Mouse (Mus musculus) lung, embryonic 16.5 days (tissue): ENCODE results near the gene 4933434E20Rik. TPM values are rescaled to one million over a fixed set of nuclear protein-coding genes. Genes with fewer than 3 reads are reported as not detected.

Experiments used
- ATAC-seq: fragments of 200-750 bp; cut with Nextera tagmentation; 2 replicates; pipeline ENCODE4 v1.8.0; 2017; ENCODE audit warnings: low read depth, mild to moderate bottlenecking, moderate library complexity
- H3K27ac ChIP-seq: fragments of 300-500 bp; sonication (generic); 2 replicates; pipeline ENCODE4 v1.5.1; 2014; ENCODE audit warnings: mild to moderate bottlenecking, control low read depth, low read length
- H3K27me3 ChIP-seq: fragments of 300-500 bp; sonication (generic); 2 replicates; pipeline ENCODE4 v1.6.1; 2014; ENCODE audit warnings: low read depth, low read length, mixed read lengths; ENCODE audit not compliant: control insufficient read depth, insufficient read depth
- H3K36me3 ChIP-seq: fragments of 300-500 bp; sonication (generic); 2 replicates; pipeline ENCODE4 v1.6.1; 2014; ENCODE audit warnings: low read length; ENCODE audit not compliant: control insufficient read depth, insufficient read depth
- H3K4me1 ChIP-seq: fragments of 300-500 bp; sonication (generic); replicated peaks from 2 replicates; pipeline ENCODE4 v1.6.1; 2014; ENCODE audit warnings: low read length, mixed read lengths; ENCODE audit not compliant: control insufficient read depth, insufficient read depth
- H3K4me2 ChIP-seq: fragments of 300-500 bp; sonication (generic); 2 replicates; pipeline ENCODE4 v1.6.1; 2014; ENCODE audit warnings: low read depth, low read length, control low read depth
- H3K4me3 ChIP-seq: fragments of 300-500 bp; sonication (generic); 2 replicates; pipeline ENCODE4 v1.5.1; 2014; ENCODE audit warnings: mild to moderate bottlenecking, low read length, control low read depth
- H3K9ac ChIP-seq: fragments of 300-500 bp; sonication (generic); 2 replicates; pipeline ENCODE4 v1.6.1; 2014; ENCODE audit warnings: low read length, control low read depth
- H3K9me3 ChIP-seq: fragments of 300-500 bp; sonication (generic); 2 replicates; pipeline ENCODE4 v1.6.1; 2016; ENCODE audit warnings: low read length; ENCODE audit not compliant: control insufficient read depth
- WGBS: fragments of 180-500 bp; shearing (Covaris S2); extraction: QIAGEN DNeasy Blood & Tissue Kit; methylation state at CpG from one replicate; pipeline ENCODE4 v1.1.7; 2014; 5-methylcytosine and 5-hydroxymethylcytosine counted together
- polyA plus RNA-seq: library from polyadenylated mRNA; unstranded; fragments of >200 nt; fragmentation: Nextera tagmentation; extraction: Ambion mirVana; gene quantifications from 2 replicates; pipeline ENCODE4 v1.2.1, GENCODE M21; 2015

Gene 4933434E20Rik
- polyA plus RNA-seq, 1 experiment from 2014 or later, result 148 TPM

- H3K4me1 ChIP-seq, result peaks cover 43% of the 10 kb centered on the region
- peaks cover 35% of the 10 kb centered on the region for H3K36me3 ChIP-seq
Observed at GRCm38 (mm10) chr3:90086068-90086467, 34.6 kb downstream of the 4933434E20Rik start.

DNA sequence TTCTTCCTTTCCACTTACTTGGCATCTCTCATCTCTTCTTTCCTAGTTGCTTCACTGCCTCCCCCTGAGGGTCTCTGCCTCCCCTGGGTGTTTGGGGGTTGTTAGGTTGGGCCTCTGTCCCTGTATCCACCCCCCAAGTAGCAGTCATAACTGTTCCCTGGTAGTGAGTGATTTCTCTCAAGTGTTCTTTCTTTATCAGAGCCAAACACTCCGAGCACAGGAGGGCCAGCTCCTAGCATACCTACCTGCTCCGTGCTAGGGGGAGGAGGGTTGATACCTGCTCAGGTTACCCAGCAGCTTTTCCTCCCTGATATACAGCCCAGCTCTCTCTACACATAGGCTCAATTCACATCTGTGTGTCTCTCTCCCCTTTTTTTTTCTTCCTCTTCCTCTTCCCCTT is 37.2 kb downstream of the 4933434E20Rik start:
- H3K4me3 ChIP-seq, result no peak overlapping the region
- H3K27me3 ChIP-seq, result no peaks in the 10 kb centered on the region
- 64% methylated on average over 2 of the region's 2 CpGs for whole genome bisulfite sequencing
- H3K4me1 ChIP-seq, result peaks cover 24% of the 10 kb centered on the region
- H3K9me3 ChIP-seq, result no peaks in the 10 kb centered on the region
- H3K27ac ChIP-seq, result peak overlapping the region; percentile 67
- H3K36me3 ChIP-seq, result peaks cover 57% of the 10 kb centered on the region
- H3K9ac ChIP-seq, result no peak overlapping the region
- H3K4me2 ChIP-seq, result no peak overlapping the region
- ATAC-seq, result peak; percentile 78

More at GRCm38 (mm10) chr3:90086068-90086467, 34.6 kb downstream of the 4933434E20Rik start:
- WGBS, result 66% methylated on average over 5 of the region's 5 CpGs
- ATAC-seq, result no peak
- Histone ChIP-seq H3K9ac (no peak overlapping the region), H3K27me3 (no peaks in the 10 kb centered on the region), H3K9me3 (no peaks in the 10 kb centered on the region), H3K4me3 (no peak overlapping the region), H3K4me2 (no peak overlapping the region), H3K27ac (no peak overlapping the region)

- no peak overlapping the region for H3K4me3 ChIP-seq
- no peak overlapping the region for H3K27ac ChIP-seq
- ATAC-seq, result no peak
- H3K9ac ChIP-seq, result no peak overlapping the region
- WGBS, result 79% methylated on average over 6 of the region's 6 CpGs
- no peaks in the 10 kb centered on the region for H3K9me3 ChIP-seq
- no peak overlapping the region for H3K4me2 ChIP-seq
- H3K27me3 ChIP-seq, result no peaks in the 10 kb centered on the region
- H3K36me3 ChIP-seq, result peaks cover 60% of the 10 kb centered on the region
- peaks cover 2% of the 10 kb centered on the region; the same call in 1 of the 2 replicates for H3K4me1 ChIP-seq
Observed at GRCm38 (mm10) chr3:90090892-90091291, 39.5 kb downstream of the 4933434E20Rik start.

GRCm38 (mm10) chr3:90094453-90094852 is 43.0 kb downstream of the 4933434E20Rik start:
- H3K27me3 ChIP-seq, result no peaks in the 10 kb centered on the region
- H3K4me2 ChIP-seq, result no peak overlapping the region
- H3K9me3 ChIP-seq, result no peaks in the 10 kb centered on the region
- H3K27ac ChIP-seq, result no peak overlapping the region
- no peak overlapping the region for H3K9ac ChIP-seq
- H3K36me3 ChIP-seq, result peaks cover 51% of the 10 kb centered on the region
- WGBS, result 85% methylated on average over 3 of the region's 3 CpGs
- H3K4me1 ChIP-seq, result no peaks in the 10 kb centered on the region
- H3K4me3 ChIP-seq, result no peak overlapping the region
- ATAC-seq, result no peak

GRCm38 (mm10) chr3:90097928-90098327 is 46.5 kb downstream of the 4933434E20Rik start:
- H3K9me3 ChIP-seq, result no peaks in the 10 kb centered on the region
- H3K4me1 ChIP-seq, result no peaks in the 10 kb centered on the region
- no peak overlapping the region for H3K4me3 ChIP-seq
- WGBS, result 80% methylated on average over 5 of the region's 5 CpGs
- ATAC-seq, result no peak
- no peak overlapping the region for H3K4me2 ChIP-seq
- H3K36me3 ChIP-seq, result peaks cover 34% of the 10 kb centered on the region
- no peak overlapping the region for H3K27ac ChIP-seq
- no peaks in the 10 kb centered on the region for H3K27me3 ChIP-seq
- H3K9ac ChIP-seq, result no peak overlapping the region

- Histone ChIP-seq H3K36me3 (peaks cover 25% of the 10 kb centered on the region), H3K4me3 (no peak overlapping the region), H3K9me3 (no peaks in the 10 kb centered on the region), H3K9ac (no peak overlapping the region), H3K4me1 (no peaks in the 10 kb centered on the region), H3K27me3 (no peaks in the 10 kb centered on the region), H3K27ac (no peak overlapping the region), H3K4me2 (no peak overlapping the region)
- no peak for ATAC-seq
- WGBS, result 82% methylated on average over 3 of the region's 3 CpGs
Observed at GRCm38 (mm10) chr3:90101010-90101409, 49.6 kb downstream of the 4933434E20Rik start.

DNA sequence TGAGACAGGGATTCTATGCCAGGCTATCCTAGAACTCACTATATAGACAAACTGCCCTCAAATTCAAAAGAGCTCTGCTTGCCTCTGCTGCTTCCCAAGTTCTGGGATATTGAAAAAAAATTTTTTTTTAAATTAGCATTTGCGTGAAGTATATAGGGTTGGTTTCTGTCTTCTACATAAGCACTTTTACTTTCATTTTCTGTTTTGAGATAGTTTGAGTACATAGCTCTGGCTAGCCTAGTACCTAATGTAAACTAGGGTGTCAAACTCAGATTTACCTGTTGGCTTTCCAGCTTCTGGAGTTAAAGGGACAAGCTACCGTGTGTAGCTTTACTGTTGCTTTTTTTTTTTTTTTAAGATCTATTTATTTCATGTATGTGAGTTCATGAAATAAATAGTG is 50.2 kb downstream of the 4933434E20Rik start:
- H3K36me3 ChIP-seq, result peaks cover 21% of the 10 kb centered on the region
- H3K4me2 ChIP-seq, result no peak overlapping the region
- ATAC-seq, result no peak

GRCm38 (mm10) chr3:90102239-90102638 is 50.8 kb downstream of the 4933434E20Rik start:
- WGBS, result 81% methylated on average over 2 of the region's 2 CpGs
- no peak overlapping the region for H3K27ac ChIP-seq
- H3K4me3 ChIP-seq, result no peak overlapping the region
- ATAC-seq, result no peak
- H3K4me2 ChIP-seq, result no peak overlapping the region
- no peaks in the 10 kb centered on the region for H3K9me3 ChIP-seq
- peaks cover 18% of the 10 kb centered on the region for H3K36me3 ChIP-seq
- no peaks in the 10 kb centered on the region for H3K27me3 ChIP-seq
- H3K4me1 ChIP-seq, result no peaks in the 10 kb centered on the region
- H3K9ac ChIP-seq, result no peak overlapping the region

More for the DNA sequence above, 50.2 kb downstream of the 4933434E20Rik start:
- no peaks in the 10 kb centered on the region for H3K4me1 ChIP-seq
- no peaks in the 10 kb centered on the region for H3K27me3 ChIP-seq
- no peak overlapping the region for H3K9ac ChIP-seq
- no peaks in the 10 kb centered on the region for H3K9me3 ChIP-seq
- 94% methylated on average over 2 of the region's 2 CpGs for WGBS
- no peak overlapping the region for H3K4me3 ChIP-seq
- no peak overlapping the region for H3K27ac ChIP-seq

GRCm38 (mm10) chr3:90103176-90103575 is 51.7 kb downstream of the 4933434E20Rik start:
- Histone ChIP-seq H3K9me3 (no peaks in the 10 kb centered on the region), H3K27ac (no peak overlapping the region), H3K4me3 (no peak overlapping the region), H3K27me3 (no peaks in the 10 kb centered on the region), H3K4me2 (no peak overlapping the region), H3K4me1 (no peaks in the 10 kb centered on the region), H3K9ac (no peak overlapping the region), H3K36me3 (peaks cover 15% of the 10 kb centered on the region)
- ATAC-seq, result no peak
- 62% methylated on average over 2 of the region's 2 CpGs for WGBS

GRCm38 (mm10) chr3:90103938-90104337 is 52.5 kb downstream of the 4933434E20Rik start, which contains the start of gene Nup210l:
Gene Nup210l (plus strand): TSS chr3:90104132.
- Histone ChIP-seq H3K27ac (no peak within 1 kb of the TSS), H3K4me1 (no peaks in the 10 kb centered on the region), H3K9me3 (no peaks in the 10 kb centered on the region), H3K36me3 (peaks cover 13% of the 10 kb centered on the region), H3K9ac (no peak within 1 kb of the TSS), H3K4me2 (no peak within 1 kb of the TSS), H3K4me3 (no peak within 1 kb of the TSS), H3K27me3 (no peaks in the 10 kb centered on the region)
- no peak for ATAC-seq
- 78% methylated on average over 13 of the region's 13 CpGs for WGBS
